Mouse (Mus musculus) kidney, postnatal 25 days (tissue): ENCODE measurements around the gene Robo1.

Experiments
- DNase-seq, 2 experiments: peaks; one replicate each; pipeline ENCODE4 v3.0.0; 2021; ENCODE audit warnings: mixed read lengths in 2 of 2

The Robo1 gene

DNA sequence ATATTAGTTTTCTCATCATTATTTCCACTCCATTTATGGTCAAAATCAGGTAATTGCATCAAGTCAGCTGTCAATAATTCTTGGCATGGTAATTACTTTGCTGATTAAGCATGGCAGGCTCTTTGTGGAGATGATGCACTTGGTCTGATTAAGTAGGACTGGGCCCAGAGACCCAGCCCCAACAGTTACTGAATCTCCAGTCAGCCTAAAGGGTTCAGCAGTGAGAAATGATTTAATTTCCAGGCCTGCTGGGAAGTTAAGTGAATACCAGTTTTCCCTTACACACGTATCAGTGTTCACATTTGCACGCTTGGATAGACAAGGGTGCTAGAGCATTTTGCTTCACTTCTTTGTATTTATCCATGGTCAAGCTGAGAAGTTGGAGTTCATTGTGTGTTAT is 526.2 kb downstream of the Robo1 start:
- DNase-seq: no peak

DNA sequence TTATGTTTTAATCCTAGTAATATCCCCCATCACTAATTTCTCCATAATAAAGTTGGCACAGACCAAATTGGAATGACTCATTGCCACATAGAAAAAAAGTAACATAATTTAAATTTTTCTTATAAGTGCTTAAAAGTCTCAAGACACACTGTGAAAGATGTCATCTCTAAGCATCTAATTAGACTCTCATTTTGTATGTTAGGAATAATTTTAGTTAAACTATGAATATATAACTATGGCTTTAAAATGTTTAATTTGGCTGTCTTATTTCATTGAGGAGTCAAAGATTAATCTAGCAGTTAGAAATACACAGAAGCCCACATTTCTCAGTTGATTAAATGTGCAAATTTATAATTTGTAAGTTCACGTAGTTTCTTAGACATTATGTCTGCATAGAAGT is 530.9 kb downstream of the Robo1 start:
- no peak for DNase-seq

DNA sequence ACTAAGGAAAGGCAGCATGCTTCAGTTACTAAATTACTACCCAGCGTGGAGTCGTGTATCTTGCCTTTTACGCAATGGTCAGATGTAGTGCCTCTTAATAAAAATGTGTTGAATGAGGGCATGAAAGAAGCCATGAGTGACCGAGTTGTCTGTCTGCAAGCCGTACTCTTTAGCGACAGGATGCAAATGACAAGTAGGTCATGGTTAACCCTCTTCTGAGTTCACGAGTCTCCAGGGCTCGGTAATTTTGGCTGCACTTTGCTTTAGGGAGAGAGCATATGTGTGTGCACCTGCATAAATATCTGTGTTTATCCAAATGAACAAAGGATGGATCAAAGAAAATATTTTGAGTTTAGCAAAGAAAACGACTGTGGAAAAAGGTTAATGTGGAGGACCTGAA is 533.0 kb downstream of the Robo1 start:
- no peak for DNase-seq

DNA sequence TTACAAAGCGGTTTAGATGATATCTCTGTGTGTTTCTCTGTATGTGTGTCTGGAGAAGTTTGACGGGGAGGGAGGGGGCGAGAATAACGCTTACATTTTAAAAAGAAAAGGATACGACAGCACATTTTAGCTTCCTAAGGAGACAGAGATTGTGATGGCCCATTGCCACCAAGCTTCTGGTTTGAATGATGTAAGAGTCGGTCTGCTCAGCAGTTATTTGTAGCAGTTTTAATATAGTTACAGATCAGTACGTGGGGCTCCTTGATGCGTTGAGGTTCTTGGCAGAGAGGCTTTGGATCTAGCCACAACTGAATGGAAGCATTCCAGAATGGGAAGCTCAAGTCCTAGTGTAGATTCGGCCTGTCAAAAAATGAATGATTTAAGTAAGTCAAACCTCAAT is 546.0 kb downstream of the Robo1 start:
- no peak for DNase-seq

DNA sequence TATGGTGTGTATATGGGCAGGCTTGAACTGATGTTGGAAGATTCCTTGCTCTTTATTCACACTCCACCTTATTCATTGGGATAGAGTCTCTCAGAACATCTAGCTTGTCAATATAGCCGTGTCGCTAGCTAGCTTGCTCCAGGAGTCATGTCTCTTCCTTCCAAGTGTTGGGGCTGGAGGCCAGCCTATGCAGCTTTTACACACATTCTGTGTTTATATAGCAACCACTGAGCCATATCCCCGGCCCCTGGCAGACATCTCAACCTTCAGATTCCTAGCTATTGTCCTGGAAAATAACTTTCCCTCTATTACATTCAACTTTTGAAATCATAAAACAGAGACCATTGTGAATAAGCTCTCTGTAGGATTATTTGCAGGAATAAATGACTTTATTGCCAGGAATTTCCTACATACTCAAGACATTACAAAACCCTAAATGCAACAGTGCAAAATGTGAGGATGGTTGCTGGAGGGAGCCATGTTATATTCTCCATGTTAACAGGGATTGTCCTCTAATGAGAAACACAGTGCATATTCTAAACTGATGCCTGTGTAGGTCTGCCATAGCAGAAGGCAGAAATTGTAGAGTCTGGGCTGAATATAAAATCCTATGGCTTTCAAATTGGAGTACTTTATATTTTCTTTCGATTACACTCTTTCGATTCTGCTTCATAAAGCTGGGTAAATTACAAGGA is 546.9 kb downstream of the Robo1 start:
- no peak for DNase-seq

DNA sequence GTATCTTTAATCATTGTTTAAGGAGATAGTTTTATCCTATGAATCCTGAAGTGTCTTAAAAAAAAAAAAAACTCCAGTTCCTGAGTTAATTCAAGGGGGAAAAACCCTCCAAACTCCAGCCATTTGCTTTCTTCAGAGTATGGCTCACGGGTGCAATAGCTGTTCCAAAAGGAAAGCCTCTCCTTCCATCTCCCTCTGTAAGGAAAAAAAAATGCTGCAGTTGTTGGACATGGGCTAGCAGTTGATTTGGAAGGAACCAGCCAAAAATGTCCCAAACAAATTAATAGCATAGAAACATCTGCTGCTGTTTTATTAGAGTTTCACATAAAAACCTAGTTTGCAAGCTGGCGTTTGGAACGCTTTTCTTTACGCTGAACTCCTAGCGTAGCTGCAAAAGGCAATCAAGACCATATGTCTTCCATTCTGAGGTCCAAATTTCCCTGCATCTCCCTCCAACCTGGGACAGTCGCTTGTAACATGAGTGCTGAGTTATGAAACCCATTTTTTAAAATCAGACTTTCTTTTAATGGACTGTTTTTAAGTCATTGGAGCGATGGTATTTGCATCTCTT is 553.7 kb downstream of the Robo1 start:
- DNase-seq: no peak

DNA sequence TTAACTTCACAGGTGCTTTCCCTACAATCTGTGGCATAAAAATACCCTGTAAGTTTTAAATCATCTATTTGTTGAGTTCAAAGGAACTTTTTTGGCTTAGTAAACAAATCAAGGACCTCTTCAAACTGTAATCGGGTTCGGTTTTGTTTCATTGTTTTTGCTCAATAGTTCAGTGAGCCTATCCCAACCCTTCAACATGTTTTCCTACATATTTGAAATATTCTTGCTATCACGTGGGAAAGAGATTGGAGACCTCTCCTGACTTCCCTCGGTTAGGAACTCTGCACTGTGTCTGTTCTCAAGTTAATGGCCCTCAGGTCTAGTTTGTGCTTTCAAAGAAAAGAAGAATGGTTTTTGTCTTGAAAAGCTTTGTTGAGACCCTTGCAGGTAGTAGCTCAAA is 557.9 kb downstream of the Robo1 start:
- DNase-seq: no peak

DNA sequence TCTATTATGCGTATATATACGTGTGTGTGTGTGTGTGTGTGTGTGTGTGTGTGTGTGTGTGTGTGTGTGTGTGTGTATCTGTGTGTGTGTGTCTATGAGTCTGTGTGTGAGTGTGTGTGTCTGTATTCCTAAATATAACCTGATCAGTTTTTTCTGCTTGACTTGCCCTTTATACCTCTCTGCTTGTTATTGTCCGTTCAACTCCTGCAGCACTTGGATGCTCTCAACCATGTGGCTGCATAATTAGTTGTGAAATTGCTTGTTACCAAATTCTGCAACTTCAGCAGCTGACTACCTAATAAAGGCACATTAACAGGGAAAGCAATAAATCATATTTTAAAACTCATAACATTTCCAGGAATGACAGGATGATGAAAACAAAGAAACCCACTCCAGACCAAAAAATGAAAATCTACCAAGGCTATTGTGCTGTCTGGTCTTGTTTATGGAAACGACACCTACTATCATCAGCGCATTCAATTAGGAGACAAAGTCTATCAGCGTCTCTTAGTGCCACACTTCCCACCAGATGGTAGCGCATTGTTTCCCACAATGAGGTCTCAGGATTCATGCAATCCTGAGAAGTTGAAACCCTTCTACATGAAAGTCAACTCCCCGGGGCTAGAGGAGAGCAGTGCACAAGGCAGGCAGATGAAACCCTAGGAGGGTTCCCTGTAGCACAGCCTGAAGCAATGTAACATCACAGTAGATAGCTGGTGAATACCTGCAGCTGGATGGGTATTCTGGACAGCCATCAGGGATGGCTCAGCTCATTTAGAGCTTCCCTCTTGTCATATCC is 567.0 kb downstream of the Robo1 start:
- no peak for DNase-seq

DNA sequence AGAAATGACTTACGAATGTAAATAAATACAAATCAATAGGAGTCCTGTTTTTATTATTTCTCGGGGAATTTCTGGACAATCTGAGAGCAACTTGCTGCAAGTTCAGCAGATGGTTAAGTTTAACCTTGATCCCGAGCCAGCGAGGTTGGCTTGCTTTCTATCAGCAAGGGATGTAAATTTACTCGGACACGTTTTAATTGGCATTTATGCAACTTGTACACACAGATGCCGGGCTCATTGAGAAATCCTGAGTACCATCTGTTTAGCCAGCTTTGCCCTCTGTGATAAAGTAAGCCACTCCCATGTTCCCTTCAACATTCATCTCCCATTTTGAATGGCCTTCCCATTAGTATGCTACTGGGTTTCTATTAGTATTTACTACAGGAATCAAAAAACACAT is 580.0 kb downstream of the Robo1 start:
- DNase-seq: no peak

DNA sequence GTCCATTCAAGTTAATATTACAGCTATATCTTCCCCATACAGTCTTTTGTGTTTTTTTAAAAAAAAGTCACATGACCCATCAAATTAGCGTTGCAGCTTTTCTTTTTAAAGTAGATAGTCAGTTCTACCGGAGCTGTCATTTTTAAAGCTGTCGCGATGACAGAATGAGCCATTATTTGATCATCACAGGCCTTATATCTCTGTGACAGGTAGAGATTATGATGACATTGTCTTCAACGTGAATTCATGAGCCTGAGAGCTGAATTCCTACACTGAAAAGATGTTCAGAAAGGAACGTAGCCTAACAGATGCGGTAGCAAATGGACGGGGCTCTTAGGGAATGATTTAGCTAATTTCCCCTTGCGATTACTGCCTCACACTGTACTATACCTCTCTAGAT is 581.3 kb downstream of the Robo1 start:
- no peak for DNase-seq

DNA sequence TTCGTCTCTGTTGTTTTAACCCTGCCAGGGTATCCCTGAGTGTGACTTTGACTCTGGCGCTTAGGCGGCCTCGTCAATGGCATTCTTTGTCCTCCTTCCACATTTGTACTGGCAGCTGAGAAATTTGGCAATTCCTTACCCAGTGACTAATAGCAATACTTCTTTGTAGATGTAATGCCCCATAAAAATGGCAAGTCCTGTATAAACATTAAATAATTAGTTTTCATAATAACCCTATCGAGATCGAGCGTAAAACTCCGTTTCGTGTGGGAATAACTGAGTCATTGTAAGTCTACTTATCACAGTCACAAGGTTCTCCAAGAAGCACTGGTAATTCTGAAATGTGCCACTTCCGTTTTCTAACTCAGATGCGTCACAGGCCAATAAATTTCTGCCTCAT is 589.0 kb downstream of the Robo1 start:
- DNase-seq: no peak

DNA sequence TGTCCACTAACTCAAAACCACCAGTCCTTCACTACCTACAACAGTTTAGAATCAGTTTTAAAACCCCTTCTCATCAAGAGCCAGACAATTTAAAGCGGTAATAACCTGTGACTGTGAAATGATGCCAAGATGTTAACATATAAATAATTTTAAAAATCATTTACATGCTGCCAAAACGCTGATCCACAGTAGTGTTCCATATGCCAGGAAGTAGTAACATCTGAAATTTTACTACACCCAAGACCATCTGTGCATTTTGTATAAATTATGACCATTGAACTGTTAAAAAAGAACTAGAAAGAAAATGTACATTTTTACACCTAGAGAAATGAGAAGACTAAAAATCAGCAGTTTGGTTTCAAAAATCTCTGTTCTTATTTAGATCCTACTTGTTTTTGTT is 600.8 kb downstream of the Robo1 start:
- no peak for DNase-seq

DNA sequence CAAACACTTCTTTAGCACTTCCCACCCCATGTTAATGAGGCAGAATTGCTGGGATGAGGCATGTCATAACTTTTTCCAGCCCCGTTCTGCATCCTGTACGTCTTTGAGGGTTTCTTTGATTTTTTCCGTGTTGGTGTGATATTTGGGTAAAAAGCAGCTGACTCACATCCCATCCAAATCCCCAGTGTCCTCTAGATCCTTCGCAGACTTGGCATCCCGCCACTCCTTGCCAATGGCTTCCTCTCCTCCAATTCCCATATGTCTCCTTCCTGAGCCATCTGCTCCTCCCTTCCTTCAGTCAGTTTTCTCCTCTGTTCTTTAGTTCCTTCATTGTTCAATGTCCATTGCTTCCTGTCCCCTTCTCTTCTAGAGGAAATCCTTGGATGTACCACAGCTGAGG is 605.0 kb downstream of the Robo1 start:
- DNase-seq: peak; percentile 62 to 71

DNA sequence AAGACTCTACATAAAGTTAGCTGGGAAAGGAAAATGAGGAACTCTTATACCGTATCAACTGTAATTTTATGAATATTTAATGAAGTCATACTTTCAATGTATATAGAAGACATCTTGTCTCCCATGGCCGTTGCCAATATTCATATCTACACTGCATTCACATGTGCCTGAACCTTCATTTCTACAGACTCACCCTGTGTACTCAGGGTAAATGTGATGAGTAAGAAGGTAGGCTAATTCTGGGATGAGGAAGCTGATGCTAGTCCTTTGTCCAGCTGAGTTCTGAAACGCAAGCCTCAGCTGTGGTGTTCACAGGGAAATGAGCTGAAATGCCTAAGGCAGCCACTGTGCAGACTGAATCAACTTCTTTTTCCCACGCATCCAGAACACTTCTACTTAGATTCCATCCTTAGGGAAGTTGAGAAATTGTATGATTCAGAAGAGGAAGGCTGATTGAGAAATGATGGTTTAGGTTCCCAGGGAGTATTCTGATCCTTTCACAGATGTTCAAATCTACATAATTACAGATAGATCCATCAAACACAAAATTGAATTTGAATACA is 606.0 kb downstream of the Robo1 start:
- no peak for DNase-seq

DNA sequence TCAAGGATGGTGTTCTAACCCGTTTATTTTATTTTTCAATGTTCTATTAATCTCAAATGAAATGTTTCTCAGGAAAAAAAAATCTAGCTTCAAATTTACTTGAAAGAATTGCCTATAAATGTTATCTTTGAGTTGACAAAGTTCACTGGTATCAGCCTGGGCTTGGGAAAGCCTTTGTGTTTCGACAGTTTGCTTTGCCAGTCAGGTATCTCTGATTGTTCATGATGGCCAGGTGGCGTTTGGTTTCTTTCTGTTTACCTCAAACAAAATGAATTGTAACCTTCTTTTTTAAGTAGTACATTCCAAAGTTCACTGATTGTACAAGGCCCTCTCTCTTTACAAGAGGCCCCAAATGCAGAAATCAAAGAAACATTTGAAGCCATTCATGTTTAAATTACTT is 611.9 kb downstream of the Robo1 start:
- no peak for DNase-seq

DNA sequence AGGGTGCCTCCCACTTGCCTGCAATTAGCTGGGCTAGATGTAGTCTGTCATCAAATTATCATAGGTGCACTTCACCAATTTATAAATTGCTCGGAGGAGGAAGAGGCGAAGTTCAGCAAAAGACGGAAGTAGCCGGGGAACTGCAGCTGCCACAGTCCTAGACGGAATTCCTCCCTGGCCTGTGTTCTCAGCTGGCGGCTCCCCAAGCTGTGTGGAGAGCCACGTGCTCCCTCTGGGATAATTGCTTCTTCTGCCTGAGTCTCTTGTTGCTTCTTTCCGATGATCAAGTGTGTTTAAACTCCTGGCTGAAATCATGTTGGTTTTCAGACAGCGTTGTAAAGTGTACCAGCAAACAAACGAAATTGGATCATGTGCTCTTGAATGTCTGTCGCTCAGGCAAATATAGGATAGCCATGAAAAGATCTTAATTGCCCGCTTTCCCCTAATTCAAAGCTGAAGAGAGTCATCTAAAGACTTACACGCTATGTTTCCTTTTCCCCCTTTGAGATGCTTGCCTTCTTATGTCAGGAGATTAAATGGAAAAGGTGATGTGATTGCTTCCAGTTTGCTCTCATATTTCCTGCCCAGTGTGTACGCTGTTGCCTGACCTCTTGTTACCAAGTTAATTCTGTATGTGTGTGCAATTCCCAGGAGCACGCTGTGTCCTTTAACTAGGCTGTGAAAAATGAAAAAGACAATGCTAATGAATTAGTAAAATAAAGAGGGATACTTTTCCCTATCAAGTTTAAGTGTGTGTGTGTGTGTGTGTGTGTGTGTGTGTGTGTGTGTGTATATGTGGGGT is 616.5 kb downstream of the Robo1 start:
- DNase-seq: peak; percentile 77 to 84

DNA sequence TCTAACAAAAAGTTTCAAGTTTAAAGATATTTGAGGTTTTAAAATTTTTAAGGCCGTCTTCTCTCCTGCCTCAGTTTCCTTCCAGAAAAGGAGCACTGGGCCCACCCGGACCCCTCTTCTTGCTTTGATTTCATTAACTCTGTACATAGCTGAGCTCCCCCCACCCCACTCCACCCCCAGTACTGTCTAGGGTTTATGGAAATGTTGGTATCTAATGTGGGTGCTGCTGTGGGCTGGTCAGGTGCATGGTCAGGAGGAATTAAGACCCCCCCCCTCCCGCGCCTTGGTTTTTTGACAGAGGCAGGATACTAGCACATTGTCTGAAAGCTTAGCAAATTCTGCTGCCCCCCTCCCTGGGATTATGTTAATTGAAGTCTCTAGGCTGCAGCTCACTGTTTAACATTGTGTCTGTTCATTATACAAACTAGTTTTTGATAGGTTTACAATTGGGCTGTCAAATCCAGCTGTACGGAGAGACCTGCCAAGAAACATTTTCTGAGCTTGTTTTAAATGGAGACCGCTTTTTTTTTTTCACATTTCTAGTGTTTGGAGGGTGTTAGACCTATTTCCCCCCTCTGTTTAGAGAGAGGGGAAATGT is 620.5 kb downstream of the Robo1 start:
- no peak for DNase-seq

DNA sequence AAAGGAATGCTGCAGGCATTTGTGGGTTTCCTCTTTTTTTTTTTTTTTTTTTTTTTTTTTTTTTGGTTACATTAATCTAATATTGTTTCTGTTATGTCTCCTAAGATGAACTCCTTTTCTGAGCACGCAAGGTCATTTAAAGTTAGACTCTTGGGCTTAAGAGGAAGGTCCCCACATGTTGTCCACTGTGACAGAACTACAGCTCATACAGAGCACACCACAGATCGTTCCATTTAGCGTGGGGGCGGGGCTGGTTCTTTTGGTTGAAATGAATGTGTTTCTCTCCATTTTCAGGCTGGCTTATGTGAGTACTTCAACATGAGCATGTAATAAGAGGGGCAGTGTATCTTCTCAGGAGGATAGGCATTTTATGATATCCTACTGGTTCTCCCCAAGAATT is 622.8 kb downstream of the Robo1 start:
- DNase-seq: peak in 1 of 2 experiments; percentile 13

DNA sequence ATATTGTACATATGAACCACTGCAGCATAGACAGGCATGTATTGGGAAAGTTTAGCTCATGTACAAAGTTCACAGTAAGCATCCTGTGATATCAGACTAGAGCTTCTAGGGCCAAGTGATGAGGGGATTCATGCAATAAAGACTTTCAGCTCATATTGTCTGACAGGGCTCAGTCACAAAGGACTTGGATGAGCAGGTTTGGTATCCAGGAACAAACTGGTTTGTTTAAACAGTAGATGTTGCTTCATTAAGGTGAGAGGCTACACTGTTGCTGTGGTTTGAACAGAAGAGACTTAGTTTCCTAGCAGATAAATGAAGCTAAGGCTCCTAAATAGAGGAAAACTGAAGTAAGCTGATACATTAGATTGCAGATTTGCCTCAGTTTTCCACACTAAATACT is 626.8 kb downstream of the Robo1 start:
- DNase-seq: no peak

DNA sequence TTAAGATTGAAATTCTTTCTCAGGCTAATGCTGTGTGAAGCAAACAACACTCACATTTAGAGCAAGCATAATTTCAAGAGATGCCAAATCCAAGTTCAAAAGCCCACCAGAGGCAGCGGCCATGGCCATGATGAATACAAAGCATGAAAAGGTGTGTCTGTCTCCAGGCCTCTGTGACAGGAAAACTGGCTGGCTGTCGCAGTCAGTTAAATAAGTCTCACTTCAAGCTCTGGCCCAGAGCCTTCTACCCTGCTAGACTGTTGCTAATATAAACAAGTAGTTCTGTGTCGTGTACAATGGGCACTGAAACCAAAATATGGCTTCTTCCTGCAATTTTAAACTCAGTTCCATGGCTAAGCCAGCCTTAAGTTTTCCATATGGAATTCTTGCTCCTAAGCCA is 629.1 kb downstream of the Robo1 start:
- DNase-seq: no peak

DNA sequence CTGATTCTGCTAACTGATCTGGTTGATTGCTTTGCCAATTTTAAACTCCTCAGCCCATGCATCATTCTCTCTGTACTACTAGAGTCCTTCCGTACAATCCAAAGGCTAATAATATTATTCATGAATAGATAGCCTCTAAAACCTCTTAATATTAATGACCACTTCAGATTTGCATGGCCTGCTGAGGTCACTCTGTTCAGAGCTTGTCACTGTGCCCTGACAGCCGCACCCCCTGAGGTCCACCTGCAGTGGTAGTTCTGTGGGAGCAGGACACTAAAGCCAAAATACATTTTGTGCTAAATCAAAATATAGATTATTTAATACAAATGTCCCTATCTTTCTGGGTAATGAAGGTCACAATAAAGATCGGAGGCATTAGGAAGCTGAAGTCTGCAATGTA is 631.8 kb downstream of the Robo1 start:
- no peak for DNase-seq

DNA sequence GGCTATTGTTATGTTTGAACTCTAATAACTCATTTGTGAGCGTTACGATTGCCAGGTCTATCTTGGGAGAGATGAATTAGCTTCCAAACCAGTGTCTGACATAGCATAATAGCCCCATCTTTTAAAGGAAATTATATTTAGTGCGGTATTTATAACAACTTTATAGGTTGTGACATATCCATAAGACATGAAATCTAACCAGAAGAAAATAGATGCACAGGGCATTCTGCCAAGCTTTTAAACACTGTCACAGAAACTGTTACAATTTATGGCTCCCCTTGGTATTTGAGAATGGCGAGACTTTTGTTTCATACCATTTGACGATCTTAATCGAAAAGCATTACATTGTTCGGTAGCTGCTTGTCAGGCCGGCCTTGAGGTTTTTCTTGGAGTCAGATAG is 632.7 kb downstream of the Robo1 start:
- no peak for DNase-seq

DNA sequence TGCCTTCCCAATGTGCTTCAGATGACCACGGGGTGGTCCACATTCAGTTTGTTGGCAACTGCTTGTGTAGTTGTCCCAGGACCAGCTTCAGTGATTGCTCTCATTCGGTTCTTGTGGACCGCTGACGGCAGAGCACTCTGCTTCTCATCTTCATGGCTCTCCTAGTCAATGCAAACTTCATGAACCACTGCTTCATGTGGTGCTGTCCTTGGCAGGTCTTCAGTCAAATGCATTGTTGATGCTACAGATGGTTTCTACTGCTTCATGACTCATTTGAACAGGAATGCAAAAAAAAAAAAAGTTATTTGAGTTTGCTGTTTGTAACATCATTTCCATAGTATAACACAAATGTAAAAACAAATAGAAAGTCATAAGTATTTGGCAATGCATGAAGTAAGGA is 636.3 kb downstream of the Robo1 start:
- DNase-seq: no peak
